Mouse (Mus musculus) cerebral cortex, adult 2 months (tissue): ENCODE results near the gene Slc35e3.

Source experiments
- WGBS: fragments of 180-500 bp; shearing (Covaris S2); methylation state at CpG from one replicate; pipeline ENCODE4 v1.1.7; 2018; 5-methylcytosine and 5-hydroxymethylcytosine counted together

Slc35e3 gene

DNA sequence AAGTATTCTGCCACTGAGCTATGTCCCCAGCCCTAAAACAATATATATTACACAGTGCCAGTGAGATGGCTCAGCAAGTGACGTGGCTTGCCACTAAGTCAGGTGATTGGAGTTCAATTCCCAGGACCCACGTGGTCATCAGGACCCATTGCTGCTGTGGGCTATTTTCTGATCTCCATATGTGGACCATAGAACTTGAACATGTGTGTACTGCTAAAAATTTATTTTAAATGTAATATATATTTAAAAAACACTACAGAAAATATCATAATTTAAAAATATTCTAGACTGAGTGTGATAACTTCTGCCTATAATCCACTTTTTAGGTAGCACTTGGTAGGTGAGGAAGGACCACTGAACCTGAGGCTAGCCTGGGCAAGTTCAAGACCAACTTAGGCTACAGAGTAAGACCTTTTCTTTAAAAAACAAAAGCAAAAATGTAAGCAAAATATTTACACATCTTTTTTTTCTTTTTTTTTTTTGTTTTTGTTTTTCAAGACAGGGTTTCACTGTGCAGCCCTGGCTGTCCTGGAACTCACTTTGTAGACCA is 16.2 kb upstream of the Slc35e3 start:
- 89% methylated on average over 2 of the region's 2 CpGs for WGBS

DNA sequence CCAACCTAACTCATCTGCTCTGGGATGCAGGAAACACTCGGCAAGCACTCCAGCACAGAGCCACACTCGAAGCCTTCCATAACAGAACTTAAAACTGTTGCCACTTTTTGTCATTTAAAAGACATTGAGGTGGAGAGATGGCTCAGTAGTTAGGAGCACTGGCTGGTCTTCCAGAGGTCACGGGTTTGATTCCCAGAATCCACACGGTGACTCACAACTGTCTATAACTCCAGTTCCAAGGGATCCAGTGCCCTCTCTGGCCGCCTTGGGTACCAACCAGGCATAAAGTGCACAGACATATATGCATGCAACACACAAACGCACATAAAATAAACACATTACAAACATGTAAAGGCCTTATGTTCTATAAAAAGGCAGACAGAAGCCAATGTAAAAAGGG is 15.4 kb upstream of the Slc35e3 start:
- 94% methylated on average over 6 of the region's 6 CpGs for WGBS

DNA sequence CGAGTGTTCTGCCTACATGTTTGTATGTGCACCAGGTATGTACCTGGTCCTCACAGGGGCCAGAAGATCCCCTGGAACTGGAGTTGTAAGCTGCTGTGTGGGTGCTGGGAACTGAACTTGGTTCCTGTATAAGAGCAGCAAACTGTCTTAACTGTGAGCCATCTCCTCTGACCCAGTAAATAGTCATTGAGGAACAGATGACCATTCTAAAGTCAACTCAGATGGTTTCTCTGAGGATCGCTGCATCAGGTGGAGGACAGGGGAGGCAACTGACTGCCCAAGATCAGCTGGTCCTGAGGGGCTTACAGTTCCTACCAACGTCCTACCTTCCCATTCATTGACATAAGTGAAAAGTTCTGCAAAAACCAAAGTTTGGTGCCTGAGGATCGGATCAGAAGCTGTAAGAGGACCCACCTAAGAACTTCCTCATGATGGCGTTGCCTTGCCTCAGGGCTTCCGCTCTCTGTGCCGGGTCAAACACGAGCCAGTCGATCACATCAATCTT is 14.7 kb upstream of the Slc35e3 start:
- WGBS, result 94% methylated on average over 9 of the region's 9 CpGs

DNA sequence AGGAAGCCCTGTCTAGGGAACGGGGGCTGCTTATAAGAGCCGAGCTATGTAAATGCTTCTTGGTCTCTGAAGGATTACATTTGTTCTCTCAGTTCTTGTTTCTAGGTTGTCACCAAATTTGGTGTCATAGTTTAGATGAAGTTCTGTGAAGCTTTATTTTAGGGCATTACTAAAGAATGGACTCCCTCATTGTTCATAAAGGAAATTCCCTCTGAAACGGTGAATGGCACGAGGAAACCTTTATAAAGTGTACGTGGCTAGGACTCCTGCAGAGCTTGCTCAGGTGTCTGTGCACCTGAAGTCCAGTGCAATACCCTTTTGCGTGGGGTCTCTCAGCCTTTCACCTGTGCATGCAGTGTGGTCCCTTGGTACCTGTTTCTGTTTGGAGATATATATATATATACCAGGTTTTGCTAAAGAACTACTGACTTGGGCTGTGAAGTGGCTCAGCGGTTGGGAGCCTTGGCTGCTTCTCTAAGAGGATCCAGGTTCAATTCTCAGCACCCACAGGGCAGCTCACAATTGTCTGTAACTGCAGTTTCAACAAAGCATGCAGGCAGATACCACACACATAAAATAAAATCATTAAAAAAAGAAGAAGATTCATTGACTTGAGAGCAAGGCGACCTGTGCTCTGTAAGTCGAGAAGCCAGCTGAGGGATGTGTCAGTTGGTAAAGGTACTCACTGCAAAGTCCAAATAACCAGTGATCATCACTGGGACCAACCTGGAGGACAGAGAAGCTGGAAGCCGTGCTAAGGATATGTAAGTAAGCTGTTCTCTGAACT is 13.9 kb upstream of the Slc35e3 start:
- WGBS, result 94% methylated on average over 10 of the region's 10 CpGs

DNA sequence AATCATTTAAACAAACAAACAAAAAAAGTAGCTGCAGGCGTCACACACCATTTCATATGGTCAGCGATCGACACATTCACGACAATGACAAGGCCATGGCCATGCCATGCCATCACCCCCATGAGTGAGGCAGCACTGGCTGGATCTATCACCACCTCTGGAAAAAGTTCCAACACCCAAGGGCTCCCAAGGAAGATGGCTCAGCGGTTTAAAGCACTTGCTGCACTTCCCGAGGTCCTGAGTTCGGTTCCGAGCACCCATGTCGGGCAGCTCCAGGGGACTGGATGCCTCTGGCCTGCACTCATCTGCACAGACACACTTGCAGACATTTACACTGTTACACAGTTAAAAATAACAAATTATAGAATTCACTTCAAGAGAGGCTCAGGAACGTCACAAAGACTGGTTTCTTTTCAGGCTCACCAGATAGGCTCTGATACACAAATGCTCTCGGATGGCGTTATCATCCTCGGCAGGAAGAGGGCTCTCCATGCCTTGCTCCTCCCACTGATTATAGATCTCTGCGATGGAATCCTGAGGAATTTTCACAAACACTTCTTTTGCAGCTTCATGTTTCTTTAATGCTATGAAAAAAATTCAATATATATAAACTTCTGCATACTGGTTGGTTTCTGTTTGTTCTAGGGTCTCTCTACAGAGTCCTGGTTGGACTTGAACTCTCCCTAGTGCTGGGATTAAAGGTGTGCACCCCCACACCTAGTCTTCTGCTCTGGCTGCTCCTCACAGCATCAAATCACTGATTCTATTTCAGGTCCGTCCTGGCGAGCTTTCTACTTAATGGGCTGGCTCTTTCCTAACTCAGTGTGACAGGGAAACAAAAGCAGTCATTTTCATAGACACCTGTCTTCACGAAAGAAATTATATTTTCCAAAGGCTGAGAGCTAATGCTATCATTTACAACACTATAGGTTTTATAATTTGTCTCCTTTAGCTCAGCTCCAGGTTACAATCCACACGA is 12.9 kb upstream of the Slc35e3 start:
- WGBS, result 89% methylated on average over 18 of the region's 18 CpGs

DNA sequence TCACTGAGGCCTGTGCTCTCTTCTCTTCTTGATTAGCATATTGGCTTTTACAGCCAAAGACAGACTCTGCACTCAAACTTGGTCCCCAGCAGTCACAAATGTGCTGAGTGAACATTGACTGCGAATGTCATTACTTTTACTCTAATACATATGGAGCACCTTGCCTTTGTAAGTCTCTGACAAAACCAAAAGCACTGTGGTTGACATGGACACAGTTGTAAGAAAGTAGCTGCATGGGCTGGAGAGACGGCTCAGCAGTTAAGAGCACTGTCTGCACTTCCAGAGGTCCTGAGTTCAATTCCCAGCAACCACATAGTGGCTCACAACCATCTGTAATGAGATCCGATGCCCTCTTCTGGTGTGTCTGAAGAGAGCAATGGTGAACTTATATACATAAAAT is 12.2 kb upstream of the Slc35e3 start:
- 92% methylated on average over 3 of the region's 3 CpGs for WGBS

DNA sequence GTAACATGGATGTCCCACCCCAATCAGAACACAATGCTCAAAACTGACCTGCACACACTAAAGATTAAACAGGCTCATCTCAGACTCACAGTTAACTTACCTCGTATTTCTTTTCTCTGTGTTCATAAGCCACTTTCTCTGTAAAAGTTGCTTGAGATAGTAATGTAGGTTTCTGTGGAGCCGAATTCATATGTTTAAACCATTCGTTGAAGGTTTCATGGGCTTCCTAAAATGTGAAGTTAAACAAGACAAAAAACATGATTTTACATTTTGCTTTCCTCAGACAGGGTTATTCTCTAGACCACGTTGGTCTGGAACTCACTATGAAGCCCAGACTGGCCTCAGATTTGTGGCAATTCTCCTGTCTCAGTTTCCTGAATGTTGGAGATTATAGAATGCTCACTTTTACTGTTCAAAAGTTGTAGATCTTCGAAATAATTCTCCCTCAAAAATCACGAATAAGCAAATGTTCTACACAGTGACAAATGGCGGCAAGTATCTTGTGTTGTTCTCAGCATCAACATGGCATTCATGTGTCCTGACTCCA is 11.7 kb upstream of the Slc35e3 start:
- 95% methylated on average over 7 of the region's 7 CpGs for WGBS

DNA sequence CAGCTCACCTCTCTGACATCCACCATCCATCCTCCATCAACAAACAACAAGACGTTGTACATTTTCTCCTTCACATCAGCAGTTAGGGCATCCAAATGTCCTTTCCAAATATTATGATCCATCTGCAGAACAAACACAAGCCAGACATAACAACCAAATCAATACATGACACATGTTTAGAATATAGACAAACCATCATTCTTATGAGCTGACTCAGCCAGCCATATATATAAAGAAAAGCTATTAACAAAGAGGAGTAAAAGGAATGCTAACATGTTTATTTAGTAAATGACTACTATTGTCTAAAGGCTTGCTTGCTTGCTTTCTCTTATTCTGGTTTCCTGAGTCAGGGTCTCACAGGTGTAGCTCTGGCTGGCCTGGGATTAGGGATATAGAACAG is 11.1 kb upstream of the Slc35e3 start:
- WGBS, result 96% methylated on average over 1 of the region's 1 CpGs

DNA sequence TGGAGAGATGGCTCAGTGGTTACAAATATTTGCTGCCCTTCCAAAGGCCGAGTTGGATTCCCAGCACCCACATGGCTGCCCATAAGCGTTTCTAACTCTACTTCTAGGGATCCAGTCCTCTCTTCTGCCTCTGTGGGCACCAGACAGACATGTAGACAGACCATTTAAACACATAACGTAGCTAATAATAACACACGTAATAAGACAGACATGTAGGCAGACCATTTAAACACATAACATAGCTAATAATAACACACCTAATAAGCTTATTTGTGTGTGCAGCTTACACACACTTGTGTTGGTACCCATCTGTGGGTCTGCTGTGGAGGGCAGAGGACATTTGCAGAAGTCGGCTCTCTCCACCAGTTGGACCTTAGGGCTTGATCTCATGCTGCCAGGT is 10.6 kb upstream of the Slc35e3 start:
- WGBS, result 98% methylated on average over 5 of the region's 5 CpGs

DNA sequence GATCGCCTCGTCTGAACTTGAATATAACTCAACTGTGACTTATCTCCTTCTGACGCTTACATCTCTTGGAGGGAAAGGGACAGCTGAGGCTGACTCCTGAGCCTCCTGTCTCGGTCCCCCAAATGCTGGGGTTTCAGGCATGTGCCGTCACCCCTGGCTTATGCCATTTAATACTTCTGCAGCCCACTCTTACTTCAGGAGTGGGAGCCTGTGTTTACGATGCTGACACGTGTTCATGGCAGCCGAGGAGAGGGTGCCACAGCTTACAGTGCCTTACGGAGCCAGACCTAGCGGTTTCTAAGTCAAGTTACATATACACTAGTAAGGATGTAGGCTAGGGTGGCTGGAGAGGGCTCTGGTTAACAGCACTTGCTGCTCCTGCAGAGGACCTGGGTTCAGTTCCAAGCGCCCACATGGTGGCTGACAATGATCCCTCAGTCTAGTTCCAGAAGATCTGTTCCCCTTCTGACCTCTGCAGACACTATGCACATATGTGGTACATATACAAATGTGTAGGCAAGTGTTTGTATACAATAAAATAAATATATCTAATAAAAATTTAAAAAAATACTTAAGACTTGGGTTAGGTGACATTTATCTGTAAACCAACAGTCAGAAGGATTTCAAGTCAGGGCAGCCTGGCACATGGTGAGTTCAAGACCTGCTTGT is 9.8 kb upstream of the Slc35e3 start:
- WGBS, result 85% methylated on average over 11 of the region's 11 CpGs

DNA sequence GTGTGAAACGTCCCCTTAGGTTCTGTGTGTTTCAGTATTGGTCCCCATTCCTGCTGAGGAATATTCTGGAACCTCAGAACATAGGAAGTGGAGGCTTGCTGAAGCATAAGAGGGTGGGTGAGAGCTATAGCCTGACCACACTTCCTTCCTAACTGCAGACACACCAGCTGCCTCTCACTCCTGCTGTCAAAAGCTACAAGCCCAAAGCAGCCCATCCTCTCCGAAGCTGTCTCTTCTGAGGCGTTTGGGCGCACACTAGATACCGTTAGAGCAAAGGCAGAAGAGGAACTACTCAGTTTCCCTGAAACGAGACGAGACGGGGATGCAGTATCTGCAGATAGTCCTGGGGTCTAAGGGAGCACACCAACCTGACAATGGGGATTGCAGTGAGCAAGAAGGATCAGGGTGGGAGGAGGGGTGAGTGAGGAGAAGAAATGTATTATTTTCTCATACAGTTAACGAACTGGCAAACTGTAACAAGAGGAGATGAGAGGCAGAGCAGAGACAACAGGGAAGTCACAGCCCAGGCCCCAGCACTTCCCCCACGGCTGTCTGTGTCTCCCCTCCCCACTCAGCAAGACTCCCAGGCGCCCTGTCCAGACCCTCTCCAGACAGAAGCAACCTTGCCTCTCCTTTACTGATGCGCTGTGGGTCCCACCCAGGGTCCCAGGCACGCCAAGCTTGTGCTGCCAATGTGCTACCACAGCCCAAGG is 9.1 kb upstream of the Slc35e3 start:
- WGBS, result 72% methylated on average over 13 of the region's 13 CpGs

DNA sequence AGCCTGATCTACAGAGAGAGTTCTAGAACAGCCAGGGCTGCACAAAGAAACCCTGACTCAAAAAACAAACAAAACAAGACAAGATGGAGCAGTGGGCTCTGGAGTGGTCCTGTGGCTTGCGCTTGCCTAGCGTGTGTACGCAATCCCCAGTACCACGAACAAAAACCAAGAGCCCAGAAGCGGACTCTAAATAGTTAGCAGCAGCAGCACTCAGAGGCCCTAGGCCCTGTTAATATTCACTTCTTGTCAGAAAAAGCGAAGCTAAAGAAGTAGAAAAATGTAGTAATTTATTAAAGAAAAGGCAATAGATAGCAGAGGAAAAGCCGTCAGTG is 8.4 kb upstream of the Slc35e3 start:
- 96% methylated on average over 7 of the region's 7 CpGs for WGBS

DNA sequence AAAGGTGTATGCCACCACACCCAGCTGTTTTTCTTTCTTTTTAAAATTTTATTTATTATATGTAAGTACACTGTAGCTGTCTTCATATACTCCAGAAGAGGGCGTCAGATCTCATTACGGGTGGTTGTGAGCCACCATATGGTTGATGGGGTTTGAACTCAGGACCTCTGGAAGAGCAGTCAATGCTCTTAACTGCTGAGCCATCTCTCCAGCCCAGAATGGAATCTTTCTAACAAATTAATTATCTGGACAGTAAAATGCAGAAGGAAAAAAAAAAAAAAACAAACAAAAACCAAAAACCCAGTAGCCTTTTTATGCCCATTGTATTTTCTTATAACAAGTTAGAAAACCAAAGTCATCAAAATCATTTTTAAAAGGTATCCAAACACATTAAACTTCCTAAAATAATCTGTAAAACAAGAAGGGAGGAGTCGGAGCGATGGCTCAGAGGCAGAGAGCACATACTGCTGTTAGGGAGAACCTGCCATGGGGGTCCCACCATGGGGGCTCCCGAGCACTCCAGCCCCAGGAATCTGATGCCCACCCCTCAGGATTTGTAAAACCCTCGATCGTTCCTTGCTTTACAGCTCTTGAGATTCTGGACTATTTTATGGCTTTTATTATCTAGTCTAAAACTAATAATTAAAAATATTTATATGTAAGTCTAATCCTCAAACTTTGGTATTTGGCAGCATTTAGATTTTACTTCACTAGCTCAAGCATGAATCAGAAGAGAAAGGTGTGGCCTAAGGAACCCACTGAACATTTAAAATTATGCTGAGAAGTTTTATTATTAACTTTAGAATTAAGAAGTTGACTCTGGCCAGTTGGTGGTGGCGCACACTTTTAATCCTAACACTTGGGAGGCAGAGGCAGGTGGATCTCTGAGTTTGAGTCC is 7.8 kb upstream of the Slc35e3 start:
- 96% methylated on average over 8 of the region's 8 CpGs for WGBS

DNA sequence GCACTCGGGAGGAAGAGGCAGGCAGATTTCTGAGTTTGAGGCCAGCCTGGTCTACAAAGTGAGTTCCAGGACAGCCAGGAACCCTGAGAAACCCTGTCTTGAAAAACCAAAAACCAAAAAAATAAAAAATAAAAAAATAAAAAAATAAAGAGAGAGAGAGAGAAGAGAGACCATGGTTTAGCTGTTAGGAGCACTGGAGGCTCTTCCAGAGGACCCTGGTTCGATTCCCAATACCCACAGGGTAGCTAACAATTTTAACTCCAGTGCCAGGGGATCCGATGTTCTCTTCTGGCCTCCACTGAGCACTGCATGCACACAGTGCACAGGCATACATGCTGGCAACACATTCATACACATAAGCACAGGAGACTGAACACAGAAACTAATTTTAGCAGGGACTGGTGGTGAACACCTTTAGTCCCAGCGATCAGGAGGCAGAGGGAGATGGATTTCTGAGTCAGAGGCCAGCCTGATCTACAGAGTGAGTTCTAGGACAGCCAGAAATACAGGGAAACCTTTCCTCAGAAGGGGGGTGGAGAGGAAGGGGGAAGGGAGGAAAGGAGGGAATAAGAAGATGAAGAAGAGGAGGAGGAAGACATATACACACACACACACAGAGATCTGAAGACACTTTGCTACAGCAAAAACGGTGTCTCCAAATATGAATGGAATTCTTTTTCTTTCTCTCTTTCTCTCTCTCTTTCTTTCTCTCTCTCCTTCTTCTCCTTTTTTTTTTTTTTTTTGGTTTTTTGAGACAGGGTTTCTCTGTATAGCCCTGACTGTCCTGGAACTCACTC is 6.9 kb upstream of the Slc35e3 start:
- 96% methylated on average over 5 of the region's 5 CpGs for WGBS

DNA sequence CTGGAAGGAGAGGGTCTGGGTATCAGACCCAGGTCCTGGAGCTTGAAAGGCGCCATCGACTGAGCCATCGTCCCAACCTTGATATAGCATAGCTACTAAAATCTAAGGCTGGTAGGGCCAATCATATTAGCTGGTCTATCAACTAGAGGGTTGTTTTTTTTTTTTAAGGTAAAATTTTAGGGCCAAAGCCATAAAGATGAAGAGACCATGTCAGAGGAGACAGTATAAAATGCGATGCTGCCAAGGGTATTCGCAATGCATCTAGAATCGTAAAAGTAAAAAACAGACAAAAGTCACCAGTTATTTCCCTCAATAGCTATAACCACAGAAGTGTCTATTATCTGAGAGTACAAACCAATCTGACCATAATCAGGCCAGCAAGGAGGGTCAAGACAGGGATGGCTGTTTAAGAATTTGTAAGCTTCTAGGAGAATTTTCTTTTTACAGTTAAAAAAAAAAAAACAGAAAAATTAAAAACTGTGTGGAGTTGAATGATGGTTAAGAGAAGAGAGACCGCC is 6.2 kb upstream of the Slc35e3 start:
- whole genome bisulfite sequencing, result 97% methylated on average over 7 of the region's 7 CpGs

DNA sequence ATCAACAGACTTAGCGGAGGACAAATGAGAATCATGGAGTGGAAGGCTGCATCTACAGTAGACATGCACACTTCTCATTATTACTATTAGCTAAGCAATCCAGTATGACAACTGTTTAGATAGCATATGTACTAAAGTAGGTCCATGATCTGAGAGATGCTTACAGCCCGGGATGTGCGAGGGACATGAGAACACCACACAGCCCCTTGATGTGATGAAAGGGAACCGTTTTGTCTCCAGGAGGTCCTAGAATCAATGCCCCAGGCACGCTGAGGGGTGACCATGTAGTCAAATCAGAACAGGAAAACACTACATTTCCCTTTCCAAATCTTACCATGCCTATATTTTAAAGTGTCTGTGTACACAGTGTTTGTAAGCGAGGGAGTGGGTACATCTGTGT is 5.6 kb upstream of the Slc35e3 start:
- 98% methylated on average over 6 of the region's 6 CpGs for WGBS

DNA sequence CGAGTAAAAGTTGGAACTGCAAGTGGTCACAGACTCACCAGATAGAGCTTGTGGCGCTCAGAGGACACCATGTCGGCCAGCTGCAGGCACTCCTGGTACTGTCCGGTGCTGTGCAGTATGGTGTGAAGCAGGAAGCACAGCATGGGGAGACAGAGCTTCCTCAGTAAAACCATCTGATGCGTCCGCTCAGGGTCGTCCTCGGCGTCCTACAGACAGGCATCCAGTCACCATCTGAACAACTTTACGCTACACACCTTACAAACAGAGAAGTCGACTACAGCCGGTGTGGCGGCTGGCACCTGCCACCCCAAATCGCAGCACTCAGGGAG is 5.1 kb upstream of the Slc35e3 start:
- WGBS, result 97% methylated on average over 14 of the region's 14 CpGs

DNA sequence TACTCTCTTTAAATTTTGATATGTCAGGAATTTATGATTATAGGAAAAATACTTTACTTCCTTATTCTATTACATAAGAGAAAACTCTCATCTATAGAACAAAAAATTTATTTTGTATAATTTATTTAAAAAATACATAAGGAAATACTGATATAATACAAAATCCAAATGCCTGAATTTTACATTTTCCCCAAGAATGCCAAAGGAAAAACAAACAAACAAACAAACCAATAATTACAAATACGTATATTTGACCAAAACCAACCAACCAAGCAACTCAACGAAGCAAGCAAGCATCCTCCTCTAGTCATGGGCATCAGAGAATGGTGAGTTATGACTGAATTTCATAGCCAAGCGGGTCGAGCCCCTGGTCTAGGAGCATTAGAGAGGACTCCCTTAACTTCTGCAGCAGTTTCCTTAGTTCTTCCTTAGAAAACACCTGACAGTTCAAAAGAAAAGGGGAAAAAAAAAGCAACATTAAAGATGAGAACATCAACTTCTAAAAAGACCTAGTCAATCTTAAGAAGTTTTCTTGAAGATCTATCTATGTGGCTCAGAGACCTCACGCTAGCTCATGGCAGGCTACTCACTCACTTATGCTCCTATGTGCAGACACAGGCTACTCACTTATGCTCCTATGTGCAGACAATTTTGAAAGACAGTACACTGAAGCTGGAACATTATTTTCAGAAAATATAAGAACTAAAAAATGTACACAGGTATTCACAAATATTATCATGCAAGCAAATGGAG is 4.5 kb upstream of the Slc35e3 start:
- 97% methylated on average over 5 of the region's 5 CpGs for WGBS
